8 mouse cellular contexts compared by ENCODE assay signal in genomic region chr16:85680351-85680750, GRCm38 (mm10).
DNase-seq lines count a peak whose midpoint lies in the region; ATAC-seq and TF ChIP-seq lines count a peak whose summit lies in the region.

No protein-coding gene starts in this region.

- H3K9me3 ChIP-seq in kidney, postnatal 0 days (replicated peaks; ENCODE audit: low read length) = no peaks in the 10 kb centered on the region
- no peaks in the 10 kb centered on the region for H3K9me3 ChIP-seq in forebrain, embryonic 14.5 days (replicated peaks; ENCODE audit: control insufficient read depth, low read length)
- no peaks in the 10 kb centered on the region for H3K9me3 ChIP-seq in midbrain, embryonic 14.5 days (ENCODE audit: control insufficient read depth, low read length)

- H3K4me2 ChIP-seq in kidney, postnatal 0 days (ENCODE audit: low read length) = no peak overlapping the region
- no peak overlapping the region for H3K4me2 ChIP-seq in forebrain, embryonic 14.5 days (ENCODE audit: low read length)
- no peak overlapping the region for H3K4me2 ChIP-seq in midbrain, embryonic 14.5 days (ENCODE audit: low read length)

- no peaks in the 10 kb centered on the region for H3K27me3 ChIP-seq in kidney, postnatal 0 days (ENCODE audit: insufficient read depth, low read length)
- H3K27me3 ChIP-seq in forebrain, embryonic 14.5 days (replicated peaks; ENCODE audit: control insufficient read depth, insufficient read depth, low read length) = no peaks in the 10 kb centered on the region
- no peaks in the 10 kb centered on the region for H3K27me3 ChIP-seq in midbrain, embryonic 14.5 days (ENCODE audit: control insufficient read depth, insufficient read depth, low read length)

- H3K4me3 ChIP-seq in kidney, postnatal 0 days (replicated peaks; ENCODE audit: low read depth, low read length) = no peak overlapping the region
- no peak overlapping the region for H3K4me3 ChIP-seq in forebrain, embryonic 14.5 days (ENCODE audit: low read depth, low read length)
- H3K4me3 ChIP-seq in midbrain, embryonic 14.5 days (replicated peaks; ENCODE audit: low read depth, low read length) = no peak overlapping the region

- H3K36me3 ChIP-seq in kidney, postnatal 0 days (ENCODE audit: insufficient read depth, low read length) = no peaks in the 10 kb centered on the region
- H3K36me3 ChIP-seq in forebrain, embryonic 14.5 days (ENCODE audit: control insufficient read depth, insufficient read depth, low read length) = no peaks in the 10 kb centered on the region
- H3K36me3 ChIP-seq in midbrain, embryonic 14.5 days (ENCODE audit: control insufficient read depth, insufficient read depth, low read length) = no peaks in the 10 kb centered on the region

- intact Hi-C loops in left cerebral cortex, postnatal 14 days (cut with DNase I) = no loop called here

- WGBS in kidney, postnatal 0 days = 48% methylated on average over 6 of the region's 6 CpGs
- 55% methylated on average over 6 of the region's 6 CpGs for WGBS in forebrain, embryonic 14.5 days
- 55% methylated on average over 6 of the region's 6 CpGs for WGBS in midbrain, embryonic 14.5 days

- H3K9ac ChIP-seq in kidney, postnatal 0 days (ENCODE audit: low read depth, low read length) = no peak overlapping the region
- H3K9ac ChIP-seq in forebrain, embryonic 14.5 days (ENCODE audit: low read length) = no peak overlapping the region
- H3K9ac ChIP-seq in midbrain, embryonic 14.5 days (replicated peaks; ENCODE audit: low read length) = no peak overlapping the region; the same call in 1 of the 2 replicates

- no peak overlapping the region for H3K27ac ChIP-seq in kidney, postnatal 0 days
- H3K27ac ChIP-seq in forebrain, embryonic 14.5 days (ENCODE audit: low read depth, low read length) = no peak overlapping the region
- H3K27ac ChIP-seq in midbrain, embryonic 14.5 days (replicated peaks; ENCODE audit: low read depth, low read length) = no peak overlapping the region

- 0 out of 2 replicates have a peak, but pooled peaks have one; percentile 25 for ATAC-seq in kidney, postnatal 0 days (replicated peaks; ENCODE audit: low FRiP score, low read depth)
- ATAC-seq in forebrain, embryonic 14.5 days = peak; percentile 57; the same call in 1 of the 2 replicates
- ATAC-seq in midbrain, embryonic 14.5 days (ENCODE audit: low FRiP score, low TSS enrichment) = no peak; the same call in 1 of the 2 replicates

- no peak for DNase-seq in kidney, postnatal 0 days (ENCODE audit: low spot score)
- DNase-seq in kidney, adult 18-20 months = no peak
- DNase-seq in cerebellum, adult 11-12 months = peak; percentile 41
- DNase-seq in forebrain, embryonic 14.5 days (ENCODE audit: low spot score) = peak; percentile 13
- peak; percentile 9 for DNase-seq in midbrain, embryonic 14.5 days
- no peak for DNase-seq in adrenal gland, postnatal 4 days (ENCODE audit: low spot score in 2 of 2)
- DNase-seq in left cerebral cortex, adult 8-10 months (ENCODE audit: low spot score in 2 of 2) = no peak
- DNase-seq in left cerebral cortex, postnatal 14 days (ENCODE audit: low spot score in 2 of 2) = no peak

- no peak for TF ChIP-seq CTCF in kidney, postnatal 0 days (IDR thresholded peaks at IDR 0.05; ENCODE audit: low read depth)

- no peaks in the 10 kb centered on the region for H3K4me1 ChIP-seq in kidney, postnatal 0 days (replicated peaks; ENCODE audit: insufficient read depth, low read length)
- H3K4me1 ChIP-seq in forebrain, embryonic 14.5 days (ENCODE audit: control insufficient read depth, insufficient read depth, low read length) = no peaks in the 10 kb centered on the region
- no peaks in the 10 kb centered on the region; the same call in 1 of the 2 replicates for H3K4me1 ChIP-seq in midbrain, embryonic 14.5 days (ENCODE audit: control insufficient read depth, insufficient read depth, low read length)

Comparison
In these comparisons a context has a peak if more than half of its experiments do, and no peak if none do; other contexts are left out.
1. DNase-seq: peak in cerebellum, adult 11-12 months (single experiment), forebrain, embryonic 14.5 days (single experiment) and midbrain, embryonic 14.5 days (single experiment); none in kidney, postnatal 0 days (single experiment), kidney, adult 18-20 months (single experiment), adrenal gland, postnatal 4 days (0 of 2), left cerebral cortex, adult 8-10 months (0 of 2) and left cerebral cortex, postnatal 14 days (0 of 2).